Mouse (Mus musculus): ENCODE measurements around the gene Cdkn1c.

DNA sequence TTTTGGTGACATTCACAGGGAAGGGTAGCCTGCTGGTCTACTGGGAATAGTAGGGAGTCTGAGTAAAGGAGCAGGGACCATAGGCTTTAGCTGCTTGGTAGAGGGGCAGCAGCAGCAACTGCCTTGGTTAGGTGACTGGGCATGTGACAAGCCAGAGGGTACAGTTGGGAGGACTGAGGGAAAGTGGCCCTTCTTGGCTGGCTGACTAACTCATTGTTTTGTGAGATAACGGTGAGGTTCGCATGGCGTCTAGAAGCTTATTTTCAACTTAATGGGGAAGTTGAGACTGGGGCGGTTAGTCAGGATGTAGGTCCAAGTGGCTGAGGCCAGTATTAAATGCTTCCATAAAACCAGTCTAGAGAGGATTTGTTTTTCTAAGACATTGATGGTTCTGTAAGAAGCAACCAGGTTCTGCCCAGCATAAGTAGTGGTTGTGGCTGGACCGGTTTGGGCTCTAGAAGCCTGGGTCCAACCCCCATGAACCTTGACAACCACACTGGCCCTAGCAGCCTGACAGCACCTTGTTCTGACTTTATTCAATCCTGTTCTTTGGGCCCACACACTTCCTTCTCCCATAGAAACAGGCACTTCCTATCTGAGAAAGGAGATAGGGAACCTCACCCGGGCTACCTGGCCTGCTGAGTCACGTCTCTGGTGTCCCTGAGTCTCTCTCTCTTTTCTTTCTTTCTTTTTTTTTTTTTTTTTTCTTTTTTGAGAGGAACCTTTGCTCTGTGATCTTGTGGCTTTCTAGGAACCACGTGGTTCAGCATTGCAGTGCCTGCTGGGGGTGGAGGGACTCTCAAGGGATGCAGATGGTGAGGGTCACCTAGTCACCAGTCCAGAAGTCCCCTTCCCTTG is 34.5 kb upstream of the Cdkn1c start:
- TF ChIP-seq CTCF (IDR thresholded peaks at IDR 0.05; ENCODE audit: extremely low read depth, insufficient read depth, insufficient read length, insufficient replicate concordance) (no peak), POLR2A (IDR thresholded peaks at IDR 0.05; ENCODE audit: low read depth, low read length) (no peak)
